In the genomic region with DNA sequence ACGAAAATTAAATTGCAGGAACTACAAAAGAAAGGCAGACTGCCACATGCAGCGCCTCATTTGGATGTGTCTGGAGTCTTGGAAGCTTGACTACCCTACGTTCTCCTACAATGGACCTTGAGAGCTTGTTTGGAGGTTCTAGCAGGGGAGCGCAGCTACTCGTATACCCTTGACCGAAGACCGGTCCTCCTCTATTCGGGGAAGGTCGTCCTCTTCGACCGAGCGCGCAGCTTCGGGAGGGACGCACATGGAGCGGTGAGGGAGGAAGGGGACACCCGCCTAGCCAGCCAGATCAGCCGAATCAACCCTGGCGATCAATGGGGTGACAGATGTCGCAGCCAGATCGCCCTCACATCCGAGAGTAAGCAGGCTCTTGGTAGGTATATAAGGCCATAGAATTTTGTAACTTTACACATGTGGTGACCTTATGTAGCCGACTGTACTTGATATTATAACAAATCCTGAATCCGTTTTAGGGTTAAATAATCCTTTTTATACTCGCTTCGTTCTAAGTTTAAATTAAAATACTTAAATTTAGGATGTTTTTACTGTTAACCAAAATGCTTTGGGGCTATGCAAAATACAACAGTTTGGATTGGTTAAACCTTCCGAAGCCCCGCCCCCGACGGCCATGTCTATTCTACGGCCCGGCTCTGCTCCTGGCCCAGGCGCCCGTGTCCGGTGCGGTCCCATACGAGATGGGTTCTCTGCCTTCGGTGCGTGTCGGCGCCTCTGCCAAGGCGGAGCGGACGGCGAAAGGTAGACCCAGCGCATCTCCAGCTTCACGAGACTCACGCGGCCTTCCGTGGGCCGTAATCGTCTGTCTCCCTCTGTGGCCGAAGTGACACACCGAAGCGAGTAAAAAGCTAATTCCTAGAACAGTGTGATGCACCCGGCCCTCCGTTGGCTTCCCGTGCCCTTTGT, we compare ENCODE assay signal across 8 mouse cellular contexts. TPM values are rescaled to one million over a fixed set of nuclear protein-coding genes. Genes with fewer than 3 reads are reported as not detected.
DNase-seq lines count a peak whose midpoint lies in the region; ATAC-seq and TF ChIP-seq lines count a peak whose summit lies in the region.

No protein-coding gene starts in this region.

- under 1% methylated on average over 50 of the region's 58 CpGs for WGBS in heart, embryonic 11.5 days (ENCODE audit: insufficient replicate concordance)
- WGBS in kidney, embryonic 16.5 days: under 1% methylated on average over 48 of the region's 58 CpGs
- under 1% methylated on average over 51 of the region's 58 CpGs for WGBS in liver, adult 2 months

- no peaks in the 10 kb centered on the region for H3K9me3 ChIP-seq in erythroblast, embryonic 14.5 days (ENCODE audit: control insufficient read depth, low read length)
- H3K9me3 ChIP-seq in heart, embryonic 11.5 days (replicated peaks; ENCODE audit: control insufficient read depth, low read length): no peaks in the 10 kb centered on the region
- no peaks in the 10 kb centered on the region for H3K9me3 ChIP-seq in kidney, embryonic 16.5 days (ENCODE audit: low read length)

- DNase-seq in B cell, adult 2 months: peak; percentile 96
- DNase-seq in brain, embryonic 14.5 days (ENCODE audit: low read depth): peak; percentile 98
- DNase-seq in liver, adult 2 months (ENCODE audit: extremely low read depth, low read depth, low spot score): peak; percentile 91
- DNase-seq in splenic B cell, adult 2 months (ENCODE audit: low read depth, low spot score): peak; percentile 96

- H3K4me2 ChIP-seq in heart, embryonic 11.5 days: peak overlapping the region; percentile 76
- H3K4me2 ChIP-seq in kidney, embryonic 16.5 days (replicated peaks; ENCODE audit: low read depth, low read length): peak overlapping the region; percentile 59
- peak overlapping the region; percentile 87 for H3K4me2 ChIP-seq in myocyte (ENCODE audit: low read depth)

- no peaks in the 10 kb centered on the region for H3K79me2 ChIP-seq in liver, adult 2 months (ENCODE audit: control insufficient read depth, insufficient read depth, low read length)
- H3K79me2 ChIP-seq in myocyte (ENCODE audit: control insufficient read depth, insufficient read depth): no peaks in the 10 kb centered on the region

- peak overlapping the region; percentile 56 for H3ac ChIP-seq in myocyte (ENCODE audit: control insufficient read depth, insufficient read length)

- peak overlapping the region; percentile 87 for H3K4me3 ChIP-seq in erythroblast, embryonic 14.5 days (replicated peaks)
- peak overlapping the region; percentile 75 for H3K4me3 ChIP-seq in heart, embryonic 11.5 days (ENCODE audit: low read depth, low read length)
- H3K4me3 ChIP-seq in kidney, embryonic 16.5 days (ENCODE audit: low read length): peak overlapping the region; percentile 73
- H3K4me3 ChIP-seq in liver, adult 2 months (ENCODE audit: insufficient read depth, low read depth, low read length): peak overlapping the region; percentile 89
- H3K4me3 ChIP-seq in myocyte: peak overlapping the region; percentile 56

- no peaks in the 10 kb centered on the region for H3K36me3 ChIP-seq in erythroblast, embryonic 14.5 days (ENCODE audit: control insufficient read depth)
- H3K36me3 ChIP-seq in heart, embryonic 11.5 days (ENCODE audit: control insufficient read depth, insufficient read depth, low read length): no peaks in the 10 kb centered on the region
- no peaks in the 10 kb centered on the region for H3K36me3 ChIP-seq in kidney, embryonic 16.5 days (ENCODE audit: insufficient read depth, low read length)
- H3K36me3 ChIP-seq in liver, adult 2 months (ENCODE audit: control insufficient read depth, insufficient read depth, low read length): no peaks in the 10 kb centered on the region
- no peaks in the 10 kb centered on the region for H3K36me3 ChIP-seq in myocyte (ENCODE audit: control insufficient read depth, insufficient read depth)
- no peaks in the 10 kb centered on the region for H3K36me3 ChIP-seq in splenic B cell, adult 2 months (ENCODE audit: control insufficient read depth, insufficient read depth, low read length, poor library complexity, severe bottlenecking)

- no peaks in the 10 kb centered on the region for H3K27me3 ChIP-seq in erythroblast, embryonic 14.5 days (ENCODE audit: control insufficient read depth)
- no peaks in the 10 kb centered on the region for H3K27me3 ChIP-seq in heart, embryonic 11.5 days (ENCODE audit: control insufficient read depth, insufficient read depth, low read length)
- no peaks in the 10 kb centered on the region for H3K27me3 ChIP-seq in kidney, embryonic 16.5 days (ENCODE audit: insufficient read depth, low read length)
- H3K27me3 ChIP-seq in liver, adult 2 months (ENCODE audit: control insufficient read depth, insufficient read depth, low read length): no peaks in the 10 kb centered on the region
- no peaks in the 10 kb centered on the region for H3K27me3 ChIP-seq in myocyte (ENCODE audit: control insufficient read depth, insufficient read depth, insufficient read length)
- no peaks in the 10 kb centered on the region for H3K27me3 ChIP-seq in splenic B cell, adult 2 months (ENCODE audit: control insufficient read depth, insufficient read depth, low read length, poor library complexity, severe bottlenecking)

- TF ChIP-seq CTCF in brain, embryonic 14.5 days (IDR thresholded peaks at IDR 0.05; ENCODE audit: borderline replicate concordance, extremely low read depth, insufficient read depth, insufficient read length): 0 out of 2 replicates have a peak, but pooled peaks have one; percentile 0
- no peak for TF ChIP-seq CTCF in liver, adult 2 months (IDR thresholded peaks at IDR 0.05; ENCODE audit: low read depth, low read length)

- H3K4me1 ChIP-seq in erythroblast, embryonic 14.5 days (ENCODE audit: control insufficient read depth): peaks cover 19% of the 10 kb centered on the region
- 0 out of 2 replicates have a peak, but pooled peaks cover 3% of the 10 kb centered on the region for H3K4me1 ChIP-seq in heart, embryonic 11.5 days (ENCODE audit: control insufficient read depth, insufficient read depth, low read length)
- H3K4me1 ChIP-seq in kidney, embryonic 16.5 days (ENCODE audit: insufficient read depth, low read length): peaks cover 14% of the 10 kb centered on the region; the same call in 1 of the 2 replicates
- no peaks in the 10 kb centered on the region; the same call in 1 of the 2 replicates for H3K4me1 ChIP-seq in liver, adult 2 months (ENCODE audit: control insufficient read depth, insufficient read depth, low read length)

- H3K9ac ChIP-seq in heart, embryonic 11.5 days (ENCODE audit: low read depth, low read length): peak overlapping the region; percentile 94
- peak overlapping the region; percentile 88 for H3K9ac ChIP-seq in kidney, embryonic 16.5 days (replicated peaks; ENCODE audit: low read length)
- peak overlapping the region; percentile 86 for H3K9ac ChIP-seq in liver, adult 2 months (ENCODE audit: low read depth, low read length)

- TF ChIP-seq POLR2A in brain, embryonic 14.5 days (IDR thresholded peaks at IDR 0.05; ENCODE audit: borderline replicate concordance, extremely low read depth, insufficient read depth, insufficient read length, poor library complexity, severe bottlenecking): peak; percentile 88; the same call in 1 of the 2 replicates
- TF ChIP-seq POLR2A in liver, adult 2 months (IDR thresholded peaks at IDR 0.05; ENCODE audit: extremely low read depth, insufficient read depth, low read length): peak; percentile 95
- peak; percentile 99 for TF ChIP-seq POLR2A in myocyte (IDR thresholded peaks at IDR 0.05; ENCODE audit: insufficient read length, low read depth)

- peak overlapping the region; percentile 98 for H3K27ac ChIP-seq in heart, embryonic 11.5 days (ENCODE audit: low read depth, low read length)
- peak overlapping the region; percentile 98 for H3K27ac ChIP-seq in kidney, embryonic 16.5 days (ENCODE audit: low read length)
- H3K27ac ChIP-seq in liver, adult 2 months (replicated peaks; ENCODE audit: insufficient read depth, low read depth, low read length): peak overlapping the region; percentile 88

- ATAC-seq in heart, embryonic 11.5 days (replicated peaks; ENCODE audit: insufficient number of reproducible peaks, low FRiP score, low TSS enrichment): peak; percentile 99
- ATAC-seq in kidney, embryonic 16.5 days (ENCODE audit: low FRiP score, low TSS enrichment): peak; percentile 98

TF ChIP-seq in myocyte, 11 proteins besides CTCF, POLR2A, EP300 and RAD21:
- TF ChIP-seq POLR2AphosphoS2 (IDR thresholded peaks at IDR 0.05; ENCODE audit: insufficient read length, low read depth) (peak; percentile 99), MAX (IDR thresholded peaks at IDR 0.05; ENCODE audit: low read depth) (no peak), E2F4 (IDR thresholded peaks at IDR 0.05; ENCODE audit: insufficient read depth) (peak; percentile 15)

RNA-seq across cellular contexts. Expression of a gene that starts 7.0 kb away (rescaled TPM):
- polyA plus RNA-seq in brain, embryonic 14.5 days (2012; rRNA removed): 10.6 and 14.7 TPM in 2 replicates
- 0.65 and 1.0 TPM in 2 replicates for polyA plus RNA-seq in erythroblast, embryonic 14.5 days (2012)
- polyA plus RNA-seq in heart, embryonic 11.5 days (2014; fragmentation: Nextera tagmentation; extraction: Ambion mirVana): 87.5 and 88.7 TPM in 2 replicates
- 134 and 150 TPM in 2 replicates for polyA plus RNA-seq in kidney, embryonic 16.5 days (2015; fragmentation: Nextera tagmentation; extraction: Ambion mirVana)
- total RNA-seq in liver, adult 2 months (2014; rRNA removed): 137 and 139 TPM in 2 replicates
- 45.2 and 46.5 TPM in 2 replicates for polyA plus RNA-seq in liver, adult 2 months (2012; rRNA removed)
- polyA plus RNA-seq in myocyte (2012; fragmentation: generic; extraction: Trizol): 28.1 TPM

RNA-seq across cellular contexts. Expression of a gene that starts 54.9 kb away (rescaled TPM):
- polyA plus RNA-seq in brain, embryonic 14.5 days (2012; rRNA removed): 0.19 TPM in 1 of 2 replicates, not detected in the other
- not detected in 2 replicates for polyA plus RNA-seq in erythroblast, embryonic 14.5 days (2012)
- not detected in 2 replicates for polyA plus RNA-seq in heart, embryonic 11.5 days (2014; fragmentation: Nextera tagmentation; extraction: Ambion mirVana)
- 2.8 TPM in 2 replicates for polyA plus RNA-seq in kidney, embryonic 16.5 days (2015; fragmentation: Nextera tagmentation; extraction: Ambion mirVana)
- total RNA-seq in liver, adult 2 months (2014; rRNA removed): 6.1 and 42.4 TPM in 2 replicates
- polyA plus RNA-seq in liver, adult 2 months (2012; rRNA removed): 1.0 and 2.8 TPM in 2 replicates
- polyA plus RNA-seq in myocyte (2012; fragmentation: generic; extraction: Trizol): 0.61 TPM

Comparison
In these comparisons a context has a peak if more than half of its experiments do, and no peak if none do; other contexts are left out.
1. Peak in every context shown above with its lines: DNase-seq, ATAC-seq, H3K4me3 ChIP-seq and H3K27ac ChIP-seq.